Mouse (Mus musculus): ENCODE measurements around the gene 3110009E18Rik.
A peak's percentile ranks its signal among the peaks of the same experiment; 100 is the strongest.

The 3110009E18Rik gene

GRCm38 (mm10) chr1:120120969-120121811 lies at the start of gene 3110009E18Rik, which contains the start of gene Dbi:
TSS of gene 3110009E18Rik (plus strand) at chr1:120121187.
TSS of gene Dbi (minus strand) at chr1:120121078.
- DNase-seq (ENCODE audit: low spot score): peak; percentile 98

GRCm38 (mm10) chr1:120072900-120073299 lies 48.1 kb upstream of the 3110009E18Rik start:
- peak; percentile 35 for DNase-seq (ENCODE audit: low spot score)

GRCm38 (mm10) chr1:120073519-120074306 lies 47.3 kb upstream of the 3110009E18Rik start, which contains the start of gene Tmem37:
TSS of gene Tmem37 (minus strand) at chr1:120074074.
- DNase-seq (ENCODE audit: low spot score): peak; percentile 80

- DNase-seq (ENCODE audit: low spot score): peak; percentile 21
Measured at GRCm38 (mm10) chr1:120074307-120074702, 46.7 kb upstream of the 3110009E18Rik start.

GRCm38 (mm10) chr1:120074931-120075330 lies 46.1 kb upstream of the 3110009E18Rik start:
- DNase-seq (ENCODE audit: low spot score): no peak

- no peak for DNase-seq (ENCODE audit: low spot score)
Measured at GRCm38 (mm10) chr1:120075507-120075906, 45.5 kb upstream of the 3110009E18Rik start.

- peak; percentile 45 for DNase-seq (ENCODE audit: low spot score)
Measured at GRCm38 (mm10) chr1:120077746-120078410, 43.1 kb upstream of the 3110009E18Rik start.

GRCm38 (mm10) chr1:120080632-120081031 lies 40.4 kb upstream of the 3110009E18Rik start:
- no peak for DNase-seq (ENCODE audit: low spot score)

- no peak for DNase-seq (ENCODE audit: low spot score)
Measured at GRCm38 (mm10) chr1:120082957-120083585, 37.9 kb upstream of the 3110009E18Rik start.

- DNase-seq (ENCODE audit: low spot score): no peak
Measured at GRCm38 (mm10) chr1:120083921-120084517, 37.0 kb upstream of the 3110009E18Rik start.

- no peak for DNase-seq (ENCODE audit: low spot score)
Measured at GRCm38 (mm10) chr1:120085696-120086095, 35.3 kb upstream of the 3110009E18Rik start.

- peak; percentile 37 for DNase-seq (ENCODE audit: low spot score)
Measured at GRCm38 (mm10) chr1:120086644-120087043, 34.3 kb upstream of the 3110009E18Rik start.

- peak; percentile 43 for DNase-seq (ENCODE audit: low spot score)
Measured at GRCm38 (mm10) chr1:120089180-120089579, 31.8 kb upstream of the 3110009E18Rik start.

GRCm38 (mm10) chr1:120090880-120091570 lies 30.0 kb upstream of the 3110009E18Rik start:
- no peak for DNase-seq (ENCODE audit: low spot score)

- peak; percentile 96 for DNase-seq (ENCODE audit: low spot score)
Measured at GRCm38 (mm10) chr1:120093482-120094134, 27.4 kb upstream of the 3110009E18Rik start.

GRCm38 (mm10) chr1:120094920-120095319 lies 26.1 kb upstream of the 3110009E18Rik start:
- DNase-seq (ENCODE audit: low spot score): no peak

GRCm38 (mm10) chr1:120098327-120098726 lies 22.7 kb upstream of the 3110009E18Rik start:
- DNase-seq (ENCODE audit: low spot score): peak; percentile 79

- DNase-seq (ENCODE audit: low spot score): no peak
Measured at GRCm38 (mm10) chr1:120099483-120099882, 21.5 kb upstream of the 3110009E18Rik start.

- DNase-seq (ENCODE audit: low spot score): no peak
Measured at GRCm38 (mm10) chr1:120100456-120101226, 20.3 kb upstream of the 3110009E18Rik start.

Measured in retina, embryonic 14.5 days (tissue).